Mouse (Mus musculus) embryonic fibroblast, embryonic 13.5 days (primary cell): ENCODE results near the gene Cuedc1.

ENCODE experiments used
- CTCF ChIP-seq: IDR thresholded peaks from 2 replicates; pipeline ENCODE4 v1.5.1; 2011; ENCODE audit warnings: mild to moderate bottlenecking, control low read depth, low read length, moderate library complexity, borderline replicate concordance; ENCODE audit not compliant: insufficient read depth
- POLR2A ChIP-seq: IDR thresholded peaks from 2 replicates; pipeline ENCODE4 v1.6.1; 2011; ENCODE audit warnings: low read depth, mild to moderate bottlenecking, control low read depth, low read length, moderate library complexity

DNA sequence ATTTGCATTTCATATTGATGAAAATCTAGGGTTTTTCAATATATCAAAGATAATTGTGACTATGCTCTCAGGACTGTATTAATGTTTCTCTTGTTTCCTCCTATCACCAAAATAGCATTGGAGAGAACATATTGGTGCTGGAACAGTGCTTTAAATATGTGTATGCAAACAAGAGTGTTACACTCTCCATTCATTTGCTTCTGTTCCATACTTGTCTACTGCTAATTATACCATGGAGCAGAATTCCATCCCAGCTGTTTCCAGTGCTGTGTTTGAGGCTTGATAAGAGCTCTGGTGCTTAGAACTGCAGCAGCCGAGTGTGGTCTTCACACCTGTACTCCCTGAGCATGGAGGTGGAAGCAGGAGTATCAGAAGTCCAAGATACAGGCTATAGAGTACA, 21.5 kb upstream of the Cuedc1 start:
- TF ChIP-seq CTCF (no peak), POLR2A (no peak)
